Comparison of ENCODE assay signal across 18 mouse cellular contexts in genomic region chr9:108217406-108217805, GRCm38 (mm10).
"Had no signal": no experiment of that assay in that cellular context is flagged by ENCODE, and none has a peak within 500 bp of the region (broad histone marks: within the 10 kb centered on the region; RNA-seq: fewer than 3 reads in every experiment).

No protein-coding gene starts in this region.

- H3K9me3 ChIP-seq: limb, embryonic 13.5 days; liver, embryonic 15.5 days; midbrain, embryonic 10.5 days; neural tube, embryonic 15.5 days; stomach, embryonic 15.5 days had no signal

- H3K4me1 ChIP-seq: stomach, embryonic 15.5 days had no signal

- DNase-seq: kidney, adult 9 months; layer of hippocampus, adult 9-11 months; layer of hippocampus, postnatal 36 days; lung, adult 2 months; lung, postnatal 36 days; midbrain, embryonic 14.5 days; right cerebral cortex, postnatal 4 days; thymus, adult 2 months; thymus, postnatal 25 days had no signal

- ATAC-seq: intestine, embryonic 16.5 days; lung, postnatal 0 days had no signal

- H3K4me2 ChIP-seq: limb, embryonic 13.5 days; liver, embryonic 11.5 days; liver, embryonic 15.5 days; neural tube, embryonic 15.5 days; stomach, embryonic 15.5 days had no signal

- H3K4me3 ChIP-seq: limb, embryonic 13.5 days; liver, embryonic 15.5 days; midbrain, embryonic 10.5 days; myocyte; neural tube, embryonic 15.5 days; stomach, embryonic 15.5 days had no signal

- H3K27ac ChIP-seq: limb, embryonic 13.5 days; liver, embryonic 15.5 days; midbrain, embryonic 10.5 days; neural tube, embryonic 15.5 days; stomach, embryonic 15.5 days had no signal

- H3K9ac ChIP-seq: limb, embryonic 13.5 days; liver, embryonic 15.5 days; neural tube, embryonic 15.5 days; stomach, embryonic 15.5 days had no signal

- H3K27me3 ChIP-seq: limb, embryonic 13.5 days; liver, embryonic 15.5 days; neural tube, embryonic 15.5 days; stomach, embryonic 15.5 days had no signal
